Mouse (Mus musculus) thymus, postnatal 4 days (tissue): Measurements from ENCODE around the gene Prss41.
"Not testable (repeated sequence)": the region's sequence is repeated elsewhere in the genome, so short reads cannot be mapped to it uniquely, and the experiment has no call there.

Experiments used
- DNase-seq: peaks from one replicate; pipeline ENCODE4 v3.0.0; 2021

Prss41 gene

GRCm38 (mm10) chr17:23843812-23844273 is at the start of gene Prss41, which contains the start of gene Prss32:
Gene Prss41 (minus strand): TSS chr17:23844172.
Gene Prss32 (plus strand): TSS chr17:23843855.
- peak; percentile 83 for DNase-seq

GRCm38 (mm10) chr17:23880576-23880975 is 36.6 kb upstream of the Prss41 start, which contains the start of the genes Dcpp1 and Dcpp2:
Gene Dcpp1 (plus strand): TSS chr17:23880876.
Gene Dcpp2 (plus strand): TSS chr17:23880880.
- DNase-seq, result not testable (repeated sequence)

GRCm38 (mm10) chr17:23877166-23877565 is 33.2 kb upstream of the Prss41 start:
- no peak for DNase-seq

- no peak for DNase-seq
Measured at GRCm38 (mm10) chr17:23876741-23877140, 32.8 kb upstream of the Prss41 start.

GRCm38 (mm10) chr17:23873884-23874856 is 30.2 kb upstream of the Prss41 start:
- peak; percentile 35 for DNase-seq

- DNase-seq, result no peak
Measured at GRCm38 (mm10) chr17:23868513-23868912, 24.5 kb upstream of the Prss41 start.

GRCm38 (mm10) chr17:23867756-23868155 is 23.8 kb upstream of the Prss41 start, which contains the start of gene Prss21:
Gene Prss21 (plus strand): TSS chr17:23868056.
- DNase-seq, result no peak

GRCm38 (mm10) chr17:23862926-23863325 is 19.0 kb upstream of the Prss41 start:
- no peak for DNase-seq

GRCm38 (mm10) chr17:23857913-23858312 is 13.9 kb upstream of the Prss41 start:
- no peak for DNase-seq

- DNase-seq, result no peak
Measured at GRCm38 (mm10) chr17:23857193-23857592, 13.2 kb upstream of the Prss41 start.

GRCm38 (mm10) chr17:23854229-23854765 is 10.3 kb upstream of the Prss41 start:
- no peak for DNase-seq

- DNase-seq, result peak; percentile 87
Measured at GRCm38 (mm10) chr17:23853292-23853691, 9.3 kb upstream of the Prss41 start.

- DNase-seq, result peak; percentile 79
Measured at GRCm38 (mm10) chr17:23850853-23851749, 7.1 kb upstream of the Prss41 start.

- DNase-seq, result peak; percentile 55
Measured at GRCm38 (mm10) chr17:23850028-23850427, 6.1 kb upstream of the Prss41 start.

GRCm38 (mm10) chr17:23843141-23843811 is 696 bp downstream of the Prss41 start:
- peak; percentile 46 for DNase-seq

GRCm38 (mm10) chr17:23841145-23841544 is 2.8 kb downstream of the Prss41 start:
- DNase-seq, result peak; percentile 84

- no peak for DNase-seq
Measured at GRCm38 (mm10) chr17:23836006-23836575, 7.9 kb downstream of the Prss41 start, which contains the start of gene Prss33. Gene Prss33 (minus strand): TSS chr17:23836056.

GRCm38 (mm10) chr17:23831201-23831600 is 12.8 kb downstream of the Prss41 start:
- no peak for DNase-seq

GRCm38 (mm10) chr17:23829064-23829619 is 14.8 kb downstream of the Prss41 start, which contains the start of gene Elob:
Gene Elob (minus strand): TSS chr17:23829136.
- DNase-seq, result peak; percentile 90

- DNase-seq, result peak; percentile 80
Measured at GRCm38 (mm10) chr17:23828271-23829001, 15.5 kb downstream of the Prss41 start.
